Mouse (Mus musculus): ENCODE measurements around the gene Usp37. TPM values are rescaled to one million over a fixed set of nuclear protein-coding genes. Genes with fewer than 3 reads are reported as not detected.

Usp37 gene
- polyA plus RNA-seq, 1 experiment, result 21.0 TPM

DNA sequence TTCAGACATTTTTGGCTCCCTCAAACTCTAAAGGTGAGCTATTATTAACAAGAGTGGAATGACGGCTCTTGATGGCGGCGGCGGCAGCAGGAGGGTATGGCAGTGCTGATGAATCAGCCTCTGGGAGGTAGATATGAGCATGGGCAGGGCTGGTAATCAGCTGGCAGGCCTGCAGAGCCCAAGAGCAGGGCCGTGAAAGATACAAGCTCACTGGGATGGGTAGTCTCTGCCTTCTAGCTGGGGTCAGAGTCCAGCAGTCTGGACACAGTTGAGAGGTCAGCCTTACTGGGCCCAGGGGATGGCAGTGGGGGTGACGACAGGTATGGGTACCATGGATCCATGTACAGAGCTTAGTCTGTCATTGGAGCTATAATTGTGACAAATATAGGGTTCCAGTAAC, 110.9 kb downstream of the Usp37 start:
- 0 out of 2 replicates have a peak, but pooled peaks cover under 1% of the 10 kb centered on the region for H3K4me1 ChIP-seq (ENCODE audit: control insufficient read depth, insufficient read depth, low read length)
- no peak overlapping the region for H3K4me3 ChIP-seq (ENCODE audit: insufficient read depth, low read length)
- H3K27ac ChIP-seq (ENCODE audit: insufficient read depth, low read length), result no peak overlapping the region
- TF ChIP-seq CTCF (IDR thresholded peaks at IDR 0.05; ENCODE audit: borderline replicate concordance, insufficient read depth, low read length), result no peak
- TF ChIP-seq POLR2A (IDR thresholded peaks at IDR 0.05; ENCODE audit: low read depth, low read length), result no peak

DNA sequence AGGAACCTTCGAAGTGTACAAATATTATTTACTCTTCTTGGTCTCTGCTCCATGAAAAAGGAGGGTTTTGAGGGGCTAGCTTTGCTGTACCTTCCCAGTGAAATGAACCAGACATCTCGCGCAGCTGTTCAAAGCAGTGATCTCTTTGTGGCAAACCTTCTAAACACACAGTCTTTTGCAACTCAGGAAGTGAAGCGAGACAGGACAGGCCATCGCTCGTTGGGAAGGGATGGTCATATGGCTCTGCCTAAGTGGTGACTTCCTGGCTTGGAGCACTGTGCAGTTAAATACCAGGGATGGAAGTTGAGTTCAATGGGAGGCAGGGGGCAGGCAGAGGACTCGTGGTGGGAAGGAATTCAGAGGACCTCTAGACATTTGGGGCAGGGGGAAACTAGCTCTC, 118.2 kb downstream of the Usp37 start:
- no peak for TF ChIP-seq POLR2A (IDR thresholded peaks at IDR 0.05; ENCODE audit: low read depth, low read length)
- no peak for TF ChIP-seq CTCF (IDR thresholded peaks at IDR 0.05; ENCODE audit: borderline replicate concordance, insufficient read depth, low read length)
- Histone ChIP-seq H3K4me3 (ENCODE audit: insufficient read depth, low read length) (no peak overlapping the region), H3K4me1 (ENCODE audit: control insufficient read depth, insufficient read depth, low read length) (no peaks in the 10 kb centered on the region), H3K27ac (ENCODE audit: insufficient read depth, low read length) (no peak overlapping the region)

DNA sequence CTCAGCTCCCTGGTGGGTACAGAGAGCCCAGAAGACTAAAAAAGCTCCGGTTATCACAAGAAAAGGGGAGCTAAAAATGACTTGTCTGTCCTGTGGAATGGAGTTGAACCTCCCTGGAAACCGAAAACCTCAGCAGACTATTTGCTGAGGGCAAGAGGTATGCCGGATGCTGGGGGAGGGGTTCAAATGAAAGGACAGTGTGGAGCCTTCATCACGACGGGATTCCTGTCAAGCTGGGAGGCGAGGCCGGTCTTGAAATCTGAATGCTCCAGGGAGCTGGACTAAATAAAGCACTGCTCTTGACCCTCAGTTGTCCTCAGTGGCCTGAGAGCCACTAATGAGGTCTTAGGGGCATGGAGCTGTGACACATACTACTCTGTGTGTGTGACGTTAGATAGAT, 120.9 kb downstream of the Usp37 start:
- Histone ChIP-seq H3K4me3 (ENCODE audit: insufficient read depth, low read length) (no peak overlapping the region), H3K27ac (ENCODE audit: insufficient read depth, low read length) (no peak overlapping the region)
- TF ChIP-seq POLR2A (IDR thresholded peaks at IDR 0.05; ENCODE audit: low read depth, low read length) (no peak), CTCF (IDR thresholded peaks at IDR 0.05; ENCODE audit: borderline replicate concordance, insufficient read depth, low read length) (no peak)

DNA sequence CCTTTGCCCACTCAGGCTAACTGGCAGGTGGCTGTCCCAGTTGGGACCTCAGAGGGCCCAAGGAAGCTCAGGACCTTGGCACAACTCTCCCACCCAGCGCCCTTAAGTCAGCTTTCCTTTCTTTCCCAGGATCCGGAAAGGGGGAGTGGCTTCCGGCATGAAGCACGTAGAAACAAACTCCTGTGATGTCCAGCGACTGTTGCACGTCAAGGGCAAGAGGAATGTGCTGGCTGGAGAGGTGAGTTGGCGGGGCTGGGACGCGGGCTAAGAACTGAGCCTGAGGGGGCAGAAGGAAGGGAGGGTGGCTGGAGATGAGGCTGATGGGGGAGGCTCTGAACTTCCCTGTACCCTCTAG, 124.7 kb downstream of the Usp37 start:
- TF ChIP-seq CTCF (IDR thresholded peaks at IDR 0.05; ENCODE audit: borderline replicate concordance, insufficient read depth, low read length) (no peak), POLR2A (IDR thresholded peaks at IDR 0.05; ENCODE audit: low read depth, low read length) (no peak)
- Histone ChIP-seq H3K4me1 (ENCODE audit: control insufficient read depth, insufficient read depth, low read length) (no peaks in the 10 kb centered on the region), H3K4me3 (ENCODE audit: insufficient read depth, low read length) (no peak overlapping the region), H3K27ac (ENCODE audit: insufficient read depth, low read length) (no peak overlapping the region)

More for the DNA sequence above, 120.9 kb downstream of the Usp37 start:
- no peaks in the 10 kb centered on the region for H3K4me1 ChIP-seq (ENCODE audit: control insufficient read depth, insufficient read depth, low read length)

DNA sequence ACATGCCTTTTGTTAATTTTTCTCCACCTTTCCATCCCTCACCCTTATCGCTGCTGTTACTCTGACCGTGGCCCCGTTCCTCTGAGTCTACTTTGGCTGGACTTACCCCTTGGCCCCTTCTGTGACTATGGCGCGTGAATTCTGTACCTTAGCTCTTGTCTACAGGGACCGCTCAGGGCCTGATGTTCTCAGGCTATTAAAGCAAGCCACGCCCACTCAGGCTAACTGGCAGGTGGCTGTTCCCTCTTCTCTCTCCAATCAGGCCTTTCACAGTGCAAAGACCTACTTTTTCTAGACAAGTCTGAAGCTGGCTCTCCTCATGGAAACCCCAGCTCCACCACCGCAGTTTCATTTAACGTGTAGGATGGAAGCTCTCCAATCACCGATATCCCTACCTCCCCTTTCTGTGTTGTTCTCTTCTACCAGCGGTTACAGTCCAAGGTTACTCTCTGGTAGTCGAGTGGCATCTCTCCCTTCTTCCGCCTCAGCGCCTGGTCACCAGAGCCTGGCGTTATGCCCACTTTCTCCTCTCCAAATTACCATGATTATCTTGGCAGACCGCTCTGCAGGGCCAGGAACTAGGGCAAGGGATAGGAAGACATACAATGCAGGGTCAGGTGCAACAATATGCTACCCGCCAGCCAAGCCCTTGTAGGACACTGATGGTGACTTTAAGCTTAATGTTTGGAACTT, 125.2 kb downstream of the Usp37 start:
- Histone ChIP-seq H3K4me3 (ENCODE audit: insufficient read depth, low read length) (no peak overlapping the region), H3K27ac (ENCODE audit: insufficient read depth, low read length) (no peak overlapping the region), H3K4me1 (ENCODE audit: control insufficient read depth, insufficient read depth, low read length) (no peaks in the 10 kb centered on the region)
- TF ChIP-seq CTCF (IDR thresholded peaks at IDR 0.05; ENCODE audit: borderline replicate concordance, insufficient read depth, low read length), result no peak
- TF ChIP-seq POLR2A (IDR thresholded peaks at IDR 0.05; ENCODE audit: low read depth, low read length), result no peak

DNA sequence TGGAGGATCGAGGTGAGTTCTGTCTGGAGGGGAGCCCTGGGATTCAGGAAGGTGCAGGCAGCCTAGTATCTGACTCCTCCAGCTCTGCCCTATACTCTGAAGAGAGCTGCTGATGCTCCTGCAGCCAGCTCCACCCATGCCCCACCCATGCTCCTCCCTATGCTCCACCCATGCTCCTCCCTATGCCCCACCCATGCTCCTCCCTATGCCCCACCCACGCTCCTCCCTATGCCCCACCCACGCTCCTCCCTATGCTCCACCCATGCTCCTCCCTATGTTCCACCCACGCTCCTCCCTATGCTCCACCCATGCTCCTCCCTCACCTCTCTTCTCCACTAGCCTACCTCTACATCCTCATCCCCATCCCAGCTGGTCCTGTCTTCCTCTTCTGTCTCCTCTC, 128.9 kb downstream of the Usp37 start:
- no peak overlapping the region for H3K4me3 ChIP-seq (ENCODE audit: insufficient read depth, low read length)
- TF ChIP-seq POLR2A (IDR thresholded peaks at IDR 0.05; ENCODE audit: low read depth, low read length) (no peak), CTCF (IDR thresholded peaks at IDR 0.05; ENCODE audit: borderline replicate concordance, insufficient read depth, low read length) (no peak)

DNA sequence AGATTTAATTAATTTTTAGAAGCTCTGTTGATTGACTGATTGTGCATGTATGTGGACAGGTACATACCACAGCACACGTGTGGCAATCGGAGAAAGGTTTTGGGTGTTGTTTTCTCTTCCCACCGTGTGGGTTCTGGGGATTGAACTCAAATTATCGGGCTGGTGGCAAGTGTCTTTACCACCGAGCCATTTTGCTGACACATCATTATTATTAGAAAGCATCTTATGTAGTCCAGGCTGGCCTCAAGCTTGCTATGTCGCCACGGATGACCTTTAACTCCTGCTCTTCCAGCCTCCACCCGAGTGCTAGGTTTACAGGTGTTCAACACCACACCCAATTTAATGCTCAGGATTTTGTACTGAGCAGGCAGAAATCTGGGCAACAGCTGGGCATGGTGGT, 131.4 kb downstream of the Usp37 start:
- H3K27ac ChIP-seq (ENCODE audit: insufficient read depth, low read length), result no peak overlapping the region
- H3K4me1 ChIP-seq (ENCODE audit: control insufficient read depth, insufficient read depth, low read length), result no peaks in the 10 kb centered on the region
- TF ChIP-seq CTCF (IDR thresholded peaks at IDR 0.05; ENCODE audit: borderline replicate concordance, insufficient read depth, low read length) (no peak), POLR2A (IDR thresholded peaks at IDR 0.05; ENCODE audit: low read depth, low read length) (no peak)
- H3K4me3 ChIP-seq (ENCODE audit: insufficient read depth, low read length), result no peak overlapping the region

More for the DNA sequence above, 128.9 kb downstream of the Usp37 start:
- Histone ChIP-seq H3K27ac (ENCODE audit: insufficient read depth, low read length) (no peak overlapping the region), H3K4me1 (ENCODE audit: control insufficient read depth, insufficient read depth, low read length) (no peaks in the 10 kb centered on the region)

DNA sequence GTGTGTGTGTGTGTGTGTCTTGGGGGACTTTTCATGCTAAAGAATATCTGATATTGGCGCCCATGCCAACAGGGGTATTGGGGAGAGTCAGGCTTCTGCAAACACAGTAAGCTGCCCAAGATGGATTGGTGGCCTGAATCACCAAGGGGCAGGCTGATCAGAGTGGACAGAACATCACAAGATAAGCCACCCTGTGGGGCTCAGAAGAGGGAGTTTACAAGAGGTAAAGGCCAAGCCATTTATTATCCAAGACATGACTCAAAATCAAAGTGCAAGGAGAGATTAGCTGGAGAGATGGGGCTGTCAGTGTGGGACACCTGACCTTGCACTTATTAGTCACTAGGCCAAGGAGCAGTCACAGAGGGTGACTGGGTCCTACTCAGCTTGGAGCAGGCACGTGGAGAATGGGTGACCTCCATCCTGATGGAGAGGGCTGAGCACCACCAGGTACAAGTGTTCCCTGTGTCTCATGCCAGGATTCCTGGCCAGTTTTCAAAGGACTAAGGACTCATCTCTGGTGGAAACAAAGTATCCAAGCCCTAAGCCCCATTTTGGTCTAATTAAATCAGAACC, 132.2 kb downstream of the Usp37 start:
- no peak for TF ChIP-seq POLR2A (IDR thresholded peaks at IDR 0.05; ENCODE audit: low read depth, low read length)
- no peak for TF ChIP-seq CTCF (IDR thresholded peaks at IDR 0.05; ENCODE audit: borderline replicate concordance, insufficient read depth, low read length)
- Histone ChIP-seq H3K4me1 (ENCODE audit: control insufficient read depth, insufficient read depth, low read length) (no peaks in the 10 kb centered on the region), H3K4me3 (ENCODE audit: insufficient read depth, low read length) (no peak overlapping the region), H3K27ac (ENCODE audit: insufficient read depth, low read length) (no peak overlapping the region)

DNA sequence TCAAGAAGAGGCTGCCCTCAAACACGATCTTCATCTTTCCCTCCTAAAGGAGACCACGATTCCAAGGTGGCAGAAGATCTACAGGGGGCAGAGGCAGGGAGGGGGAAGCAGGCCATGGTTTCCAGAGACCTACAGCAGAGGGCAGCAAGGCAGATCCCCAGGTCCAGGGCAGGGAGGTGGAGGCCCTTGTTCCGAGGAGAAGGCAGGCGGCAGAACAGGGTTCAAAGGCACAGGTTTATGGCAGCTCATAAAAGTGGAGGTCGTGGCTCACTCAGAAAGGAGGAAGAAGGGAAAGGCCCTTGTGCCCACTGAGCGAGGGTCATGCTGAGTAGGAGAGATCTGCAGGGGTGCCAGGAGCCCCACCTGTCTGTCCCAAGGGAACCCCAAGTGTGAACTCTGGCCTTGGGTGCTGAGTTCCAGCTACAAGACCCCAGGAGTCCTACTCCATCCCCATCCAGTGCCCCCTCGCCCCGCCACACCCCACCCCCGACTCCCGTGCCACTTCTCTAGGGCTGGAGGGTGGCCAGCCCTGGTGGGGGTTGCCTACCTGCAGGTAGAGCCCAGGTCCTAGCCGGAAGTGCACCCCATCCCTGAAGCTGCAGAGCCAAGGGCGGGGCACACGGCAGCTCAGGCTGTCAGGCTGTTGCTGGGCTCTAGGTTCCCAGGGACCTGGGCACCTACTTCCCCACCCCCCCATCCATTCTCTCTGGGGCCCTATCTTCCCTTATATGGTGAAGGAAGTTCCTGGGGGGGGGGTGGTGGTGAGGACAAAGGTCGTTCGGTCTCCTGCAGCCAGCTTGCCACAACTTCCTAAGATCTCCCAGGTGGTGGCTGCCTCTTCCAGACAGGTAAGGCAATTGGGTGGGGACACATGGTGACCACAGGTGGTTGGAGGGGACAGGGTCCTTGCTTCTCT, 135.2 kb downstream of the Usp37 start, which contains the start of gene Vil1:
Gene Vil1, plus strand, starts transcription at position 788 of the 916 bp plus-strand sequence.
- TF ChIP-seq CTCF (IDR thresholded peaks at IDR 0.05; ENCODE audit: borderline replicate concordance, insufficient read depth, low read length) (no peak), POLR2A (IDR thresholded peaks at IDR 0.05; ENCODE audit: low read depth, low read length) (no peak)
- H3K4me1 ChIP-seq (ENCODE audit: control insufficient read depth, insufficient read depth, low read length), result no peaks in the 10 kb centered on the region
- no peak within 1 kb of the TSS for H3K4me3 ChIP-seq (ENCODE audit: insufficient read depth, low read length)
- no peak within 1 kb of the TSS for H3K27ac ChIP-seq (ENCODE audit: insufficient read depth, low read length)
